Mouse (Mus musculus): ENCODE measurements around the gene Phtf2. TPM values are rescaled to one million over a fixed set of nuclear protein-coding genes. Genes with fewer than 3 reads are reported as not detected.
"Not testable (repeated sequence)": the region's sequence is repeated elsewhere in the genome, so short reads cannot be mapped to it uniquely, and the experiment has no call there.

The Phtf2 gene
- polyA plus RNA-seq, 1 experiment from 2014 or later = 38.9 TPM

GRCm38 (mm10) chr5:20751696-20752095, 130.2 kb downstream of the Phtf2 start:
- Histone ChIP-seq H3K9ac (ENCODE audit: low read depth, low read length) (no peak overlapping the region), H3K9me3 (replicated peaks; ENCODE audit: control insufficient read depth, low read length) (no peaks in the 10 kb centered on the region), H3K4me1 (ENCODE audit: control insufficient read depth, insufficient read depth, low read length) (no peaks in the 10 kb centered on the region), H3K4me3 (ENCODE audit: low read depth, low read length) (no peak overlapping the region), H3K4me2 (no peak overlapping the region), H3K27me3 (ENCODE audit: control insufficient read depth, insufficient read depth, low read length) (no peaks in the 10 kb centered on the region), H3K36me3 (ENCODE audit: control insufficient read depth, insufficient read depth, low read length) (no peaks in the 10 kb centered on the region), H3K27ac (ENCODE audit: low read depth, low read length) (no peak overlapping the region)
- no peak for ATAC-seq (replicated peaks; ENCODE audit: insufficient number of reproducible peaks, low FRiP score, low TSS enrichment)
- 69% methylated on average over 7 of the region's 7 CpGs for WGBS (ENCODE audit: insufficient replicate concordance)

GRCm38 (mm10) chr5:20751000-20751399, 130.9 kb downstream of the Phtf2 start:
- Histone ChIP-seq H3K27ac (ENCODE audit: low read depth, low read length) (no peak overlapping the region), H3K4me3 (ENCODE audit: low read depth, low read length) (no peak overlapping the region), H3K4me1 (ENCODE audit: control insufficient read depth, insufficient read depth, low read length) (no peaks in the 10 kb centered on the region), H3K36me3 (ENCODE audit: control insufficient read depth, insufficient read depth, low read length) (no peaks in the 10 kb centered on the region), H3K9ac (ENCODE audit: low read depth, low read length) (no peak overlapping the region), H3K27me3 (ENCODE audit: control insufficient read depth, insufficient read depth, low read length) (no peaks in the 10 kb centered on the region), H3K9me3 (replicated peaks; ENCODE audit: control insufficient read depth, low read length) (no peaks in the 10 kb centered on the region), H3K4me2 (no peak overlapping the region)
- WGBS (ENCODE audit: insufficient replicate concordance) = 78% methylated on average over 7 of the region's 7 CpGs
- ATAC-seq (replicated peaks; ENCODE audit: insufficient number of reproducible peaks, low FRiP score, low TSS enrichment) = no peak

- Histone ChIP-seq H3K4me1 (ENCODE audit: control insufficient read depth, insufficient read depth, low read length) (no peaks in the 10 kb centered on the region), H3K4me3 (ENCODE audit: low read depth, low read length) (no peak overlapping the region), H3K27ac (ENCODE audit: low read depth, low read length) (no peak overlapping the region), H3K36me3 (ENCODE audit: control insufficient read depth, insufficient read depth, low read length) (no peaks in the 10 kb centered on the region), H3K9ac (ENCODE audit: low read depth, low read length) (no peak overlapping the region), H3K9me3 (replicated peaks; ENCODE audit: control insufficient read depth, low read length) (no peaks in the 10 kb centered on the region), H3K27me3 (ENCODE audit: control insufficient read depth, insufficient read depth, low read length) (no peaks in the 10 kb centered on the region), H3K4me2 (no peak overlapping the region)
- no peak for ATAC-seq (replicated peaks; ENCODE audit: insufficient number of reproducible peaks, low FRiP score, low TSS enrichment)
- 74% methylated on average over 3 of the region's 3 CpGs for WGBS (ENCODE audit: insufficient replicate concordance)
These were observed 132.4 kb downstream of the Phtf2 start for GRCm38 (mm10) chr5:20749535-20749934.

- no peak for ATAC-seq (replicated peaks; ENCODE audit: insufficient number of reproducible peaks, low FRiP score, low TSS enrichment)
- Histone ChIP-seq H3K9me3 (replicated peaks; ENCODE audit: control insufficient read depth, low read length) (no peaks in the 10 kb centered on the region), H3K4me3 (ENCODE audit: low read depth, low read length) (no peak overlapping the region), H3K27ac (ENCODE audit: low read depth, low read length) (no peak overlapping the region), H3K27me3 (ENCODE audit: control insufficient read depth, insufficient read depth, low read length) (no peaks in the 10 kb centered on the region), H3K36me3 (ENCODE audit: control insufficient read depth, insufficient read depth, low read length) (no peaks in the 10 kb centered on the region), H3K9ac (ENCODE audit: low read depth, low read length) (no peak overlapping the region), H3K4me1 (ENCODE audit: control insufficient read depth, insufficient read depth, low read length) (no peaks in the 10 kb centered on the region), H3K4me2 (no peak overlapping the region)
- WGBS (ENCODE audit: insufficient replicate concordance) = 83% methylated on average over 8 of the region's 8 CpGs
These were observed 133.1 kb downstream of the Phtf2 start for GRCm38 (mm10) chr5:20748856-20749255.

DNA sequence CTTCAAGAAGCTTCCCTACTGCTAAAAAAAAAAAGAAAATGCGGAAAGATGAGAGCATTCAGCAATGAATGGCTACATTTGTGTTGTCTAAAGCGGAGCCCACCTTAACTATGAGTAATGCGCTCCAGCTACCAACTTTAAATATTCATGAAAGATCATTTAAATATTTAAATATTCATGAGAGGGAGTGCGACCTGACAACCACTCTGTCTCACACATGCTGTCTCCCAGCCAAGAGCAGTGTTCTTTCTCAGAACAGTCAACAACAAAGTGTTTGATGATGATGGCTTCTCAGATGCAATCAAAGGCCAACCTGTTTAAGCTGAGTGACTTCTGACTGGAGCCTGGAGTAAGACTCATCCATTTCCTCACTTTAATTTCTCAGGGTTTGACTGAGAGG, 133.8 kb downstream of the Phtf2 start:
- no peak overlapping the region for H3K4me3 ChIP-seq (ENCODE audit: low read depth, low read length)
- no peak overlapping the region for H3K9ac ChIP-seq (ENCODE audit: low read depth, low read length)
- H3K27ac ChIP-seq (ENCODE audit: low read depth, low read length) = no peak overlapping the region
- H3K4me2 ChIP-seq = no peak overlapping the region
- H3K4me1 ChIP-seq (ENCODE audit: control insufficient read depth, insufficient read depth, low read length) = no peaks in the 10 kb centered on the region
- no peaks in the 10 kb centered on the region for H3K9me3 ChIP-seq (replicated peaks; ENCODE audit: control insufficient read depth, low read length)
- H3K27me3 ChIP-seq (ENCODE audit: control insufficient read depth, insufficient read depth, low read length) = no peaks in the 10 kb centered on the region
- no peaks in the 10 kb centered on the region for H3K36me3 ChIP-seq (ENCODE audit: control insufficient read depth, insufficient read depth, low read length)
- 73% methylated on average over 4 of the region's 4 CpGs for WGBS (ENCODE audit: insufficient replicate concordance)
- ATAC-seq (replicated peaks; ENCODE audit: insufficient number of reproducible peaks, low FRiP score, low TSS enrichment) = no peak

GRCm38 (mm10) chr5:20741936-20742335, 140.0 kb downstream of the Phtf2 start:
- no peak overlapping the region for H3K27ac ChIP-seq (ENCODE audit: low read depth, low read length)
- H3K9ac ChIP-seq (ENCODE audit: low read depth, low read length) = no peak overlapping the region
- H3K4me1 ChIP-seq (ENCODE audit: control insufficient read depth, insufficient read depth, low read length) = no peaks in the 10 kb centered on the region; the same call in 1 of the 2 replicates
- ATAC-seq (replicated peaks; ENCODE audit: insufficient number of reproducible peaks, low FRiP score, low TSS enrichment) = no peak
- H3K9me3 ChIP-seq (replicated peaks; ENCODE audit: control insufficient read depth, low read length) = no peaks in the 10 kb centered on the region
- no peak overlapping the region for H3K4me2 ChIP-seq
- no peak overlapping the region for H3K4me3 ChIP-seq (ENCODE audit: low read depth, low read length)
- H3K36me3 ChIP-seq (ENCODE audit: control insufficient read depth, insufficient read depth, low read length) = no peaks in the 10 kb centered on the region
- no peaks in the 10 kb centered on the region for H3K27me3 ChIP-seq (ENCODE audit: control insufficient read depth, insufficient read depth, low read length)
- WGBS (ENCODE audit: insufficient replicate concordance) = 87% methylated on average over 8 of the region's 8 CpGs

- Histone ChIP-seq H3K27ac (ENCODE audit: low read depth, low read length) (no peak overlapping the region), H3K4me1 (ENCODE audit: control insufficient read depth, insufficient read depth, low read length) (no peaks in the 10 kb centered on the region; the same call in 1 of the 2 replicates), H3K4me2 (no peak overlapping the region), H3K27me3 (ENCODE audit: control insufficient read depth, insufficient read depth, low read length) (no peaks in the 10 kb centered on the region), H3K9me3 (replicated peaks; ENCODE audit: control insufficient read depth, low read length) (no peaks in the 10 kb centered on the region), H3K4me3 (ENCODE audit: low read depth, low read length) (no peak overlapping the region), H3K36me3 (ENCODE audit: control insufficient read depth, insufficient read depth, low read length) (no peaks in the 10 kb centered on the region), H3K9ac (ENCODE audit: low read depth, low read length) (no peak overlapping the region)
- ATAC-seq (replicated peaks; ENCODE audit: insufficient number of reproducible peaks, low FRiP score, low TSS enrichment) = no peak
- 24% methylated on average over 6 of the region's 6 CpGs for WGBS (ENCODE audit: insufficient replicate concordance)
These were observed 140.7 kb downstream of the Phtf2 start for GRCm38 (mm10) chr5:20741193-20741592.

DNA sequence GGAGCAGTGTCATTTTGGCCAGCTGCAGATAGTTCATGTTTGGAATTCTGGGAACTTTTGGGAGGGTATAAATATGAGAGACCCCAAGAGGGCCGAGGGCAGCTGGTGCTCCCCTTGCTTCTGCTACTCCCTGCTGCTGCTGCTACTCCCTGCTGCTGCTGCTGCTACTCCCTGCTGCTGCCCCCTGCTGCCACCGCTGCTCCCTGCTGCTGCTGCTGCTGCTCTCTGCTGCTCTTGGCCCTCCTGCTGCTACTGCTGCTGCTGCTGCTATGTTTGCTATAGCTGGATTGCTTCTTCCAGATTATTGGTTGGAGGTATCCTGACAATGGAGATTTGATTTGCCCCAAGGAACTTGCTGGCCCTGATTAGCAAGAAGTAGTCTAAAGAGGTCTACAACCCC, 143.1 kb downstream of the Phtf2 start:
- no peaks in the 10 kb centered on the region for H3K9me3 ChIP-seq (replicated peaks; ENCODE audit: control insufficient read depth, low read length)
- ATAC-seq (replicated peaks; ENCODE audit: insufficient number of reproducible peaks, low FRiP score, low TSS enrichment) = no peak
- no peak overlapping the region for H3K4me3 ChIP-seq (ENCODE audit: low read depth, low read length)
- no peak overlapping the region for H3K27ac ChIP-seq (ENCODE audit: low read depth, low read length)
- H3K4me1 ChIP-seq (ENCODE audit: control insufficient read depth, insufficient read depth, low read length) = no peaks in the 10 kb centered on the region; the same call in 1 of the 2 replicates
- no peaks in the 10 kb centered on the region for H3K36me3 ChIP-seq (ENCODE audit: control insufficient read depth, insufficient read depth, low read length)
- no peak overlapping the region for H3K9ac ChIP-seq (ENCODE audit: low read depth, low read length)
- no peak overlapping the region for H3K4me2 ChIP-seq
- H3K27me3 ChIP-seq (ENCODE audit: control insufficient read depth, insufficient read depth, low read length) = no peaks in the 10 kb centered on the region
- 14% methylated on average over 2 of the region's 2 CpGs for WGBS (ENCODE audit: insufficient replicate concordance)

- not testable (repeated sequence) for H3K4me2 ChIP-seq; H3K36me3 ChIP-seq (ENCODE audit: control insufficient read depth, insufficient read depth, low read length); H3K4me3 ChIP-seq (ENCODE audit: low read depth, low read length); H3K27me3 ChIP-seq (ENCODE audit: control insufficient read depth, insufficient read depth, low read length); H3K9me3 ChIP-seq (replicated peaks; ENCODE audit: control insufficient read depth, low read length); H3K9ac ChIP-seq (ENCODE audit: low read depth, low read length); ATAC-seq (replicated peaks; ENCODE audit: insufficient number of reproducible peaks, low FRiP score, low TSS enrichment); H3K27ac ChIP-seq (ENCODE audit: low read depth, low read length); H3K4me1 ChIP-seq (ENCODE audit: control insufficient read depth, insufficient read depth, low read length)
- WGBS (ENCODE audit: insufficient replicate concordance) = 73% methylated on average over 4 of the region's 4 CpGs
These were observed 158.7 kb downstream of the Phtf2 start for GRCm38 (mm10) chr5:20723226-20723625.

All from heart, embryonic 11.5 days (tissue).